7 mouse cellular contexts compared by ENCODE assay signal in genomic region chr7:80629369-80629768, GRCm38 (mm10). TPM values are rescaled to one million over a fixed set of nuclear protein-coding genes. Genes with fewer than 3 reads are reported as not detected.
DNase-seq lines count a peak whose midpoint lies in the region; ATAC-seq lines count a peak whose summit lies in the region.

No protein-coding gene starts in this region.

- no peak overlapping the region; the same call in 1 of the 2 replicates for H3K9ac ChIP-seq in limb, embryonic 13.5 days

- WGBS in limb, embryonic 13.5 days = 37% methylated on average over 12 of the region's 12 CpGs

- no peak overlapping the region for H3K27ac ChIP-seq in limb, embryonic 13.5 days

- peaks cover 19% of the 10 kb centered on the region for H3K36me3 ChIP-seq in limb, embryonic 13.5 days

- peak; percentile 36 for ATAC-seq in granulocyte monocyte progenitor cell, adult 5-6 weeks (replicated peaks; ENCODE audit: poor library complexity, severe bottlenecking)
- ATAC-seq in limb, embryonic 13.5 days (ENCODE audit: low FRiP score, low read depth) = no peak
- peak; percentile 33; the same call in 1 of the 2 replicates for ATAC-seq in megakaryocyte progenitor cell, adult 5-6 weeks (replicated peaks; ENCODE audit: poor library complexity)
- no peak for ATAC-seq in monocyte, adult 5-6 weeks (replicated peaks; ENCODE audit: insufficient number of reproducible peaks, low FRiP score, low TSS enrichment, poor library complexity, severe bottlenecking)

- 0 out of 2 replicates have a peak overlapping the region, but pooled peaks have one; percentile 7 for H3K4me2 ChIP-seq in limb, embryonic 13.5 days (replicated peaks)

- H3K4me1 ChIP-seq in limb, embryonic 13.5 days = peaks cover 31% of the 10 kb centered on the region

- no peaks in the 10 kb centered on the region for H3K9me3 ChIP-seq in limb, embryonic 13.5 days

- no peaks in the 10 kb centered on the region for H3K27me3 ChIP-seq in limb, embryonic 13.5 days

- no peak overlapping the region for H3K4me3 ChIP-seq in limb, embryonic 13.5 days

- peak; percentile 29 for DNase-seq in kidney, adult 9 months
- no peak for DNase-seq in kidney, adult 8-10 months
- no peak for DNase-seq in cerebellum, adult 18-20 months

RNA-seq across cellular contexts. Expression of gene Crtc3, which starts 59.3 kb away (rescaled TPM):
- total RNA-seq in granulocyte monocyte progenitor cell, adult 5-6 weeks (2014; fragmentation: Nextera tagmentation) = 21.7 and 33.0 TPM in 2 replicates
- 6.2 and 6.8 TPM in 2 replicates for total RNA-seq in granulocyte monocyte progenitor cell, adult 5-6 weeks (2017)
- 23.9 and 24.5 TPM in 2 replicates for polyA plus RNA-seq in limb, embryonic 13.5 days (2015; fragmentation: Nextera tagmentation; extraction: Ambion mirVana)
- total RNA-seq in megakaryocyte progenitor cell, adult 5-6 weeks (2015) = 18.3 and 26.9 TPM in 2 replicates
- 5.6 and 16.3 TPM in 2 replicates for total RNA-seq in megakaryocyte progenitor cell, adult 5-6 weeks (2017)
- total RNA-seq in monocyte, adult 5-6 weeks (2017) = 15.6 to 23.1 TPM (median 18.1 TPM) in 3 replicates

Comparison
In these comparisons a context has a peak if more than half of its experiments do, and no peak if none do; other contexts are left out.
1. ATAC-seq: peak in granulocyte monocyte progenitor cell, adult 5-6 weeks (single experiment) and megakaryocyte progenitor cell, adult 5-6 weeks (single experiment); none in limb, embryonic 13.5 days (single experiment) and monocyte, adult 5-6 weeks (single experiment).